Mouse (Mus musculus) liver, embryonic 14.5 days (tissue): ENCODE results near the gene Fkbp8.

ENCODE experiments used
- CTCF ChIP-seq: IDR thresholded peaks from 2 replicates; pipeline ENCODE4 v1.5.1; 2016; ENCODE audit warnings: antibody characterized with exemption, low read depth, control low read depth
- EP300 ChIP-seq: IDR thresholded peaks from 2 replicates; pipeline ENCODE4 v1.6.1; 2016; ENCODE audit warnings: antibody characterized with exemption, low read depth

- TF ChIP-seq CTCF (no peak), EP300 (no peak)
Measured at GRCm38 (mm10) chr8:70494416-70494945, 33.0 kb upstream of the Fkbp8 start.
